13 mouse cellular contexts compared by ENCODE assay signal in genomic region chr9:103599908-103600307, GRCm38 (mm10).
"Had no signal": no experiment of that assay in that cellular context is flagged by ENCODE, and none has a peak within 500 bp of the region (broad histone marks: within the 10 kb centered on the region; RNA-seq: fewer than 3 reads in every experiment).

No protein-coding gene starts in this region.

- H3K4me2 ChIP-seq: limb, embryonic 15.5 days; liver, embryonic 13.5 days; lung, embryonic 15.5 days; midbrain, embryonic 11.5 days; midbrain, embryonic 15.5 days; neural tube, embryonic 12.5 days had no signal

- H3K27ac ChIP-seq: limb, embryonic 15.5 days; liver, embryonic 13.5 days; lung, embryonic 15.5 days; macrophage; midbrain, embryonic 15.5 days; neural tube, embryonic 12.5 days had no signal

- H3K9ac ChIP-seq: limb, embryonic 15.5 days; liver, embryonic 13.5 days; liver, postnatal 0 days; lung, embryonic 15.5 days; midbrain, embryonic 15.5 days; neural tube, embryonic 12.5 days had no signal

- H3K27me3 ChIP-seq: limb, embryonic 15.5 days; liver, embryonic 13.5 days; lung, embryonic 15.5 days; megakaryocyte, embryonic 14.5 days; midbrain, embryonic 15.5 days; neural tube, embryonic 12.5 days had no signal

- H3K4me3 ChIP-seq: limb, embryonic 15.5 days; liver, embryonic 13.5 days; lung, embryonic 15.5 days; megakaryocyte, embryonic 14.5 days; midbrain, embryonic 15.5 days; neural tube, embryonic 12.5 days had no signal

- ATAC-seq: liver, postnatal 0 days; midbrain, embryonic 15.5 days had no signal

- H3K4me1 ChIP-seq: limb, embryonic 15.5 days; liver, embryonic 13.5 days; lung, embryonic 15.5 days; megakaryocyte, embryonic 14.5 days had no signal

- DNase-seq: kidney, postnatal 14 days; liver, embryonic 13.5 days; liver, postnatal 0 days; lung, postnatal 14 days; thymus, adult 18-20 months; thymus, postnatal 14 days had no signal

- H3K9me3 ChIP-seq: limb, embryonic 15.5 days; liver, embryonic 13.5 days; lung, embryonic 15.5 days; megakaryocyte, embryonic 14.5 days; midbrain, embryonic 15.5 days; neural tube, embryonic 12.5 days had no signal

- H3K36me3 ChIP-seq: limb, embryonic 15.5 days; liver, embryonic 13.5 days; lung, embryonic 15.5 days; midbrain, embryonic 15.5 days; neural tube, embryonic 12.5 days had no signal
